Comparison of ENCODE assay signal across 28 mouse cellular contexts in the genomic region with DNA sequence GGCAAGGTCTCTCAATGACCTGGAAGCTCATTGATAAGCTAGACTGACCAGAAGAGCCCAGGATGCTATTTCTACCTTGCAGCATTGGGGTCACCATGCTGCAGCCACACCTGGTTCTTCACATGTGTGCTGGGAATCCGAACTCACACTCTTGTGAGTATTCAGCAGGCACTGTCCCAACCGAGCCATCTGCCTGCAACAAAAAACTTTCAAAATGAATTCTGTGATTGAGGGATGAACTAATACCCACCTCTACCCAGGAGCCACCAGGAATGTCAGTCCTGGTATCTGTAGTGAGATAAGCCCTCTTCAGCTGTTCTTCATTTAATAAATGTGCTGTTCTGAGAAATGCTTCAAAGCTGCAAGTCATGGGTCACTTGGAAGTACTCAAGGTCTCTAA.
"Had no signal": no experiment of that assay in that cellular context is flagged by ENCODE, and none has a peak within 500 bp of the region (broad histone marks: within the 10 kb centered on the region; RNA-seq: fewer than 3 reads in every experiment).

No protein-coding gene starts in this region.

- H3K27ac ChIP-seq: embryonic facial prominence, embryonic 10.5 days; embryonic facial prominence, embryonic 12.5 days; embryonic facial prominence, embryonic 13.5 days; embryonic facial prominence, embryonic 15.5 days; forebrain, embryonic 10.5 days; forebrain, embryonic 12.5 days; forebrain, embryonic 13.5 days; forebrain, embryonic 15.5 days; gastrocnemius, adult 2 months; heart, adult 2 months had no signal

- H3K9ac ChIP-seq: embryonic facial prominence, embryonic 12.5 days; embryonic facial prominence, embryonic 13.5 days; embryonic facial prominence, embryonic 15.5 days; forebrain, embryonic 12.5 days; forebrain, embryonic 13.5 days; forebrain, embryonic 15.5 days; forebrain, postnatal 0 days had no signal

- H3K4me3 ChIP-seq: embryonic facial prominence, embryonic 10.5 days; embryonic facial prominence, embryonic 12.5 days; embryonic facial prominence, embryonic 13.5 days; embryonic facial prominence, embryonic 15.5 days; erythroblast, embryonic 14.5 days; forebrain, embryonic 10.5 days; forebrain, embryonic 12.5 days; forebrain, embryonic 13.5 days; forebrain, embryonic 15.5 days; gastrocnemius, adult 2 months; heart, adult 2 months had no signal

- H3K9me3 ChIP-seq: embryonic facial prominence, embryonic 10.5 days; embryonic facial prominence, embryonic 12.5 days; embryonic facial prominence, embryonic 13.5 days; embryonic facial prominence, embryonic 15.5 days; forebrain, embryonic 10.5 days; forebrain, embryonic 12.5 days; forebrain, embryonic 13.5 days; forebrain, embryonic 15.5 days had no signal

- H3K4me2 ChIP-seq: embryonic facial prominence, embryonic 12.5 days; embryonic facial prominence, embryonic 13.5 days; embryonic facial prominence, embryonic 15.5 days; forebrain, embryonic 12.5 days; forebrain, embryonic 13.5 days; forebrain, embryonic 15.5 days had no signal

- H3K27me3 ChIP-seq: embryonic facial prominence, embryonic 12.5 days; embryonic facial prominence, embryonic 13.5 days; embryonic facial prominence, embryonic 15.5 days; forebrain, embryonic 12.5 days; forebrain, embryonic 13.5 days; forebrain, embryonic 15.5 days had no signal

- H3K4me1 ChIP-seq: embryonic facial prominence, embryonic 12.5 days; embryonic facial prominence, embryonic 15.5 days; forebrain, embryonic 10.5 days; forebrain, embryonic 12.5 days; forebrain, embryonic 13.5 days; forebrain, embryonic 15.5 days had no signal

- DNase-seq: cerebellum, adult 2 months; cerebellum, adult 8-10 months; cerebellum, adult 9-10 months; cerebellum, adult 9-11 months; cerebellum, postnatal 10 days; cerebellum, postnatal 14 days; cerebellum, postnatal 25 days; cerebellum, postnatal 36 days; embryo, embryonic 11 days; forebrain, postnatal 0 days; gastrocnemius, adult 2 months; gastrocnemius, postnatal 10 days; gastrocnemius, postnatal 14 days; gastrocnemius, postnatal 25 days; gastrocnemius, postnatal 36 days; heart, adult 18-20 months; heart, adult 2 months had no signal

- ATAC-seq: forebrain, embryonic 13.5 days; forebrain, embryonic 14.5 days; forebrain, embryonic 15.5 days; forebrain, embryonic 16.5 days; forebrain, postnatal 0 days had no signal

- H3K36me3 ChIP-seq: embryonic facial prominence, embryonic 10.5 days; embryonic facial prominence, embryonic 12.5 days; embryonic facial prominence, embryonic 13.5 days; embryonic facial prominence, embryonic 15.5 days; forebrain, embryonic 10.5 days; forebrain, embryonic 12.5 days; forebrain, embryonic 15.5 days had no signal
